Mouse (Mus musculus): ENCODE measurements around the gene Man2c1.

DNA sequence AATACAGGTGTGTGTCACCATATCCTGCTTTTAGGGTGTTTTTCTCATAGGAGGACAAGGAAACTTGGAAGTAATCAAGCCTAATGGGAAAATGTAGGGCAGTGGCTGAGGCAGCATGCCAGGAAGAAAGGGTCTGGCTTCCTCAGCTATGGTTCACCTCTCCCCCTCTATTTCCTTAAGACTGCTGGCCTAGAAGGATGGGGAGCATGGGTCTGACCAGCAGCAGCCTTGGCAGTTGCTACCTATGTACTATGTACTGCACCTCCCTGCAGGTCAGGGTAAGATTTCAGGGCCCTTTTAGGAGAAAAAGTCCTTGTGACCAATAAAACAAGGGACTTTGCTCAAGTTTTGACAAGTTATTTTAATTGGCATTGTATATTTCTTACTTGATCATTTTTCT, 849 bp upstream of the Man2c1 start:
- no peak for TF ChIP-seq CTCF (IDR thresholded peaks at IDR 0.05; ENCODE audit: borderline replicate concordance, control insufficient read depth, extremely low read depth, insufficient read depth, low read length, poor library complexity)
- no peak for TF ChIP-seq POLR2A (IDR thresholded peaks at IDR 0.05; ENCODE audit: control insufficient read depth, extremely low read depth, insufficient read depth, low read length, poor library complexity)

All from thymus, adult 2 months (tissue).